Mouse (Mus musculus): ENCODE data around the gene Ube3c.
"Not testable (repeated sequence)": the region's sequence is repeated elsewhere in the genome, so short reads cannot be mapped to it uniquely, and the experiment has no call there.

The Ube3c gene

DNA sequence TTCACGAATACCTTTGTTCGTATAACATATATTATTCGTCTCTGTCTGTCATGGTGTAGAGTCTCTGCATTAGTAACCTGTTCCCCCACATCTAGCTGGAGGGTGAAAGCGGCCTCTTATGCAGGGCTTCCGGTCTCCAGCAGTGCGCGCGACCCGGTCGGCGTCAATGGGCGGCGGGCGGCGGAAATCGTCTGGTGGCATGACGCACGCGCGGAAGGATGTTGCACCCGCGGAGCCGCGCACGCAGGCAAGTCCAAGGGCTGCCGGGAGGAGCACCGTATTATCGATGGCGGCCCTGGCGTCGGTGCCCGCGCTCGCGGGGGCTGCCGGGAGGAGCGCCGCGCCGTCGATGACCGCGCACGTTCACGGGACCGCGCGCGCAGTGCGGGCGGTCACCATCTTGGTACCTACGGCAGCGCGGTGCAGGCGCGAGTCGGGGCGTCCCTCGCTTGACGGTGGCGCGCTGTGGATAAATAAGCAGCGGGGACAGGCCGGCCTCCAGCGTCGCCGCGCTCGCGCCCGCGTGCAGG, at the start of gene Ube3c:
Gene Ube3c (plus strand): TSS at position 395 of the 530 bp plus-strand sequence.
- peak; percentile 99 for DNase-seq

DNA sequence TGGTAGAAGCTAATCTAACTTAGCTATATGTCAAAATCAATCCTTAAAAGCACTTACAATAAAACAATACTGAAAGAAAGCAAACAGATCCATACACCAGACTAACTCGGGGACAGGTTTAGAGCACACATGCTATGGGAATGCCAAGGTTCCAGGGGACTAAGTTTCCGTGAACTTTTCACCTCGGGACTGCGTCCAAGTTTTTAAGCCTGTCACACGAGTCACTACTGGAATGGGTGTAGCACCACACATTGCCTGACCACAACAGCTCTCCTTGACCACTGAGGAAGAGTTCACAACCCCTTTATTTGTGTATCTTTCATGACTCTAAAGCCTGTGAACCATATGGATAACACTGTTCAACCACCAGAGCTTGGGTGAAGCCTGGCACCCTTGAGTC, 8.9 kb upstream of the Ube3c start:
- DNase-seq, result no peak

DNA sequence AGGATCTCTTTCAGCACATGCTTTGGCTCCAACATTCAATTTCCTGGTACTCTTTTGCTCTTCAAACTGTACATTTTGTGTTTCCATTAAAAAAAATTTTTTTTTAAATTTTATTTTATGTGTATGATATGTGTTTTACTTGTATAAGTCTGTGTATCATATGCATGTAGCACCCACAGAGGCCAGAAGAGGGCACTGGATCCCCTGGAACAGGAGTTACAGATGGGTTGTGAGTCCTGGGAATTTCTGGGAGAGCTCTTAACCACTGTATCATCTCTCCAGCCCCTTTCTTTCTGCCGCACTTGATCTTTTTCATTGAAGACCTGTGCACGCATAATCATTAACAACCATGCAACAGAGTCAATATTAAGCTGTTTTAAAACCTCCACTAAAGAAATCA, 8.4 kb upstream of the Ube3c start:
- DNase-seq, result peak; percentile 14

DNA sequence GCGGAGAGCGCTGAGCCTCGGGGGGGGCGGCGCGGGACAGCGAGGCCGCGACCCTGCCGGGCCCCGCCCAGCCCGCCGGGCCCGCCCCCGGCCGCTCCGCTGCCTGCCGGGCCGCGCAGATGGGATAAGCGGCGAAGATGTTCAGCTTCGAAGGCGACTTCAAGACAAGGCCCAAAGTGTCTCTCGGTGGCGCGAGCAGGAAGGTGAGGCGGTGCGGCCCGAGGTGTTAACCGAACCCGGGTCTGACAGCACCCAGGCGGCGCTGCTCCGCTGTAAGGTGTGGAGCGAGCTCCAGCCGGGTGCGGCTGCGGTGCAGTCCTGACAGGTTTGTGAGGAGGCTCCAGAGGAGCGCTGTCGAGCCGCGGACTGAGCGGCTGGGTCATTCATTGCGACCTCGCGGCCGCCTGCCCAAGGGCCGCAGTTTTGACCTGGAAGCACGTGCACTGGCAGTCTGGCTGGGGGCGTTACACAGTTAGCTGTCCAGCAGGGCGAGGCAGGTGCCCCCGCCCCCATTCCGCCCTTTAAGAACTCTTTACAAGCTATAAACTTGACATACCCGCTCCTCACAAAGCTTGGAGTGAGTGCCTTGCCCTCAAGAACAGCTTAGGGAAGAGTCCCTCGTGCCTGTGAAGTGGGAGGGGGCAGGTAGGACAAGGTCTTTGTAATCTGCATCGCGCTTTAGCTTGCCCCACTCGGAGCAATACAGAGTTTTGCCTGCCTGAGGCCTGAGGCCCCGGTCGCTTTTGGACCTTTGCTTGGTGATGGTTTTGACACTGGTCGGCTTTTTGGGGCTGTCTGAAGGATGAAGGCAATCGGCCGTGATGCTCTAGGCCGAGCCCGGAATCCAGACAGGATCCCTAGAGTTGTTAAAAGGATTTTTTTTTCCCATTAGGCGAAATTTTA, 587 bp downstream of the Ube3c start:
- DNase-seq, result no peak

DNA sequence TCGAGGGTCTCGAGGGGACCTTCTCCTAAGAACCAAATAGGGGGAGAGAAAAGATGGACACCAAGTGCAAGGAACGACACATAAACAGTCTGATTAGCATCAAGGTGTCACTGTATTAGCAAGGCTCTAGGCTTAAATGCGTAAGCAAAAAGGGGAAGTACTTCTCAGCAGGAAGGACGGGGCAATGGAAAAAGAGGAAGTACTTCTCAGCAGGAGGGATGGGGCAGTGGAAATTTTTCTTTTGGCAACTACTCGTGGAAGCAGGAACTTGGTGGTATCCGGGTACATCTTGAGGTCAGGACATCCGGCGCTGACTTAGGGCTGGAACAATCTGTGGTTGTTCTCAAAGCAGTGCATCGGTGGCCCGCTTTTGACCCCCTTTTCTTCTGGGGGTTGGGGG, 5.2 kb downstream of the Ube3c start:
- DNase-seq, result not testable (repeated sequence)

DNA sequence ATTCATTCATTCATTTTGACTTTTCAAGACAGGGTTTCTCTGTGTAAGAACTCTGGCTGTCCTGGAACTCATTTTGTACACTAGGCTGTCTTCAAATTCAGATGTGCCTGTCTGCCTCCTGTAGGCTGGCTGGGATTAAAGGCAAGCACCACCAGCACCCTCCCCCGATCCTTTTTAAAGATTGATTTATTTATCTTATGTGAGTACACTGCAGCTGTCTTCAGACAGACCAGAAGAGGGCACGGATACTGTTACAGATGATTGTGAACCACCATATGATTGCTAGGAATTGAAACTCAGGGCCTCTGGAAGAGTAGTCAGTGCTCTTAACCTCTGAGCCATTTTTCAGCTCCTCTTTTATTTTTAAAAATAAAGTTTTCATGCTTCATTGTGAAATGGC, 6.0 kb downstream of the Ube3c start:
- DNase-seq, result no peak

DNA sequence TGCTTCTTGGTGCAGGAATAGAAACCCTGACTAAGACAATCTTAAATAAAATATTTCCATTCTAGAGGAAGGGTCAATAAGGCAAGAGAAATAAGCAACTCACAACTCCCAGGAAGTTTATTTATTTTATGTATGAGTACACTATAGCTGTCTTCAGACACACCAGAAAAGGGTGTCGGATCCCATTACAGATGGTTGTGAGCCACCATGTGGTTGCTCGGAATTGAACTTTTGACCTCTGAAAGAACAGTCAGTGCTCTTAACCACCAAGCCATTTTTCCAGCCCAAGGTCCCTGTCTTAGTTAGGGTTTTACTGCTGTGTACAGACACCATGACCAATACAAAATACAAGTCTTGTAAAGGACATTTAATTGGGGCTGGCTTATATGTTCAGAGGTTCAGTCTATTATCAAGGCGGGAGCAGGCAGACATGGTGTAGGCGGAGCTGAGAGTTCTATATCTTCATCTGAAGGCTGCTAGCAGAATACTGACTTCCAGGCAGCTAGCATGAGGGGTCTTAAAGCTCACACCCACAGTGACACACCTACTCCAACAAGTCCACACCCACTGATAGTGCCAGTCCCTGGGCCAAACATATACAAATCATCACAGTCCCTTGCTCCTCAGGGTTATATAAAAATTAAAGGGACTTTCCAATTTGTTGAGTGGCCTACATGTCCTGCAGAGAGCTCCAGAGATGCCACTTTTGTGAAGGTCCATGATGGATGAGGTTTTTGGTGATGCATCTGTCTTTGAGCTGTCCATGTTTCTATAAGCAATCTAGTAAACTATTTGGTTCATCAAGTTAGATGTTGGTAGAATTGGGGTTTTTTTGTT, 9.0 kb downstream of the Ube3c start:
- DNase-seq, result no peak

DNA sequence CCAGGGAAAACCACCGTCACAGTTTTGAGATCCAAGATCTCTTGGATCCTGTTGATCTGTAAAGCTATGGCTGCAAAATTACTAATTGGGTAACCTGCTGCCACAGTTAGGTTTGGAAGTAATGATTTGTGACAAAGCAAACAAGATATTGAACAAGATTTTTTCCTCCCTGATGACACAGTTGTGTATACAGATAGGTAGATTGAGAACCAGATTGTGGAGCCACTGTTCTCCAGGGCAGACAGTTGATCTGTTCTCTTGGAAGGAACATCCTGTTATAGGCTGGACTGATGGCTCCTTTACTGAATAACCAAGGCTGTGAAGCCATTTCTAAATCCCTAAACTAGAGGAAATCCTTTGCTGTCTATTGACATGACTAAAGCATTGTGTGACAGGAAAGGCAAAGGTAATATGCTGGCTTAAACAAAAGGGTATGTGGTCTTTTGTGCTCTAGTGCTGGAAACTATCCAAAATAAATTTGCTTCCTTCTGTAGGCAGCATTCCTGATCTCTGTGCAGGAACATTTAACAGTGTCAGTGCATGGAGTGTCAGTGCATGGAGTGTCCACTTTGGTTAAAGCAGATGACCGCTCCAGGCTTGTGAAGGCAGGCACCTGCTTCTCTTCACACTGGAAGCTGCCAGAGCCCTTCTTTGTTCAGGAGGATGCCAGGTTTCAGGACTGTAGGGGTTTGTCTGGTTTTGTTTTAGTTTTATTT, 15.0 kb downstream of the Ube3c start:
- no peak for DNase-seq

DNA sequence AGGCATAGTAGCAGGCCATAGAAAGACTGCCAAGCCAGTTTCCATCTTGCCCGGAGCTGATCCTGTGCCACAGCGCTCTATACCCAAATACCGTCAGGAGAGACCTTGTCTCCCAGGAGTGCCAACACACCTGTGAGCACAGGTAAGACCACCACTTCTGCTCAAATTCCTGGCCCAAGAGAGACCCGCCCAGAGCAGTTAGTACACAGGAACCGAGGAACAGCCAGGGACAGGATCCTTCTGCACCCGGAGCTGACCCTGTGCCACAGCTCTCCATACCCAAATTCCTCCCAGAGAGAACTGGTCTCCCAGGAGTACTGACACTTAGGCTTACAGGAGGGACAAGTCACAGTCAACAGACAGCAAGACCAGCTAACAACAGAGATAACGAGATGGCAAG, 23.1 kb downstream of the Ube3c start:
- not testable (repeated sequence) for DNase-seq

DNA sequence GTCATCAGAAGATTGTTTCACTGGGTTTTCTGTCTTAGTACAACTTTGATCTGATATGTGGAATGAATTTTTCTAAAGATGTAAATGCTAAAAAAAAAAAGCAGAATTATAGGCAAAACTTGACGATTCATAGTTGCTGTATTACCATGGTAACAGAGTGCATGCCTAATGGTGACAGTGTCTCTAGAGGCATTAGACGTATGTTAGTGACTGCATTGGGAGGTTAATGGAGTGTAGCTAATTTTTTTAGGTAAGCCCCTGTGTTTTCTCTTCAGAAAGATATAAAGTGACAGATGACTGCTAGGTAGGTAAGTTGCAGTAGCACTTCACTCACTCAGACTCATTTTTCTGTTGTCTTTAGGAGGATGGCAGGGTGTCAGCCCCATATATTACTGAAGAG, 37.5 kb downstream of the Ube3c start:
- no peak for DNase-seq

DNA sequence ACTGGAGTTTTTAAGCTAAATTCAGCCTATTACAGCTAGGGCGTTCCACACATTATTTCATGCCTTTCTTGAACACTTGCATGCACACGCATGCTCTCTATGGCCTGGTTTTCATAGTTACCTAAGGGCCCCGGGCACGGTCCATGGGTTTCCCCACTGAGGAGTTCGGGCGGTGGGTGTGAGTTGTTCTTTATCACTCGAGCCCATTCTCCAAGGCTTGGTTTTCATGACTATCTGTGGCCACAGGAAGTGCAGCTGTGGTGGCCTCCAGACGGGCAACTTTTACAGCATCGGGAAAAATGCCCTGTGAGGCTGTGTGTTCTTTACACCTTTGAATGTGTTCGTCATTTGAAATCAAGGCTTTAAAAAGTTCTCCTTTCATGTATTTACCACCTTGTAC, 56.6 kb downstream of the Ube3c start:
- DNase-seq, result no peak

DNA sequence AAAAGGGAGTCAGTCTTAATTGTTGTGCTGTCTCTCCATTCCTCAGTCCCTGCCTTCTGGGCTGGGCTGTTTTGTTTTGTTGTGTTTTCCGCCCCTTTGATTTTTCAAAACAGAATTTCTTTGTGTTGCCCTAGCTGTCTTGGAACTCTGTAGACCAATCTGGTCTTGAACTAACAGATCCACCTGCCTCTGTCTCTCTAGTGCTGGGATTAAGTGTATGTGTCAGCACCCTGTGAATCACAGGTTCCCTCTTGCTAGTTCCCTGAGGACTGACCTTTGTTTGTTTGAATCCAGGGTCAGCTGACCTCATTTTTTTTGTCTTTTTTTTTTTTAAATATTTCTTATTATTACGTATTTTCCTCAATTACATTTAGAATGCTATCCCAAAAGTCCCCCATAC, 60.9 kb downstream of the Ube3c start:
- DNase-seq, result no peak

DNA sequence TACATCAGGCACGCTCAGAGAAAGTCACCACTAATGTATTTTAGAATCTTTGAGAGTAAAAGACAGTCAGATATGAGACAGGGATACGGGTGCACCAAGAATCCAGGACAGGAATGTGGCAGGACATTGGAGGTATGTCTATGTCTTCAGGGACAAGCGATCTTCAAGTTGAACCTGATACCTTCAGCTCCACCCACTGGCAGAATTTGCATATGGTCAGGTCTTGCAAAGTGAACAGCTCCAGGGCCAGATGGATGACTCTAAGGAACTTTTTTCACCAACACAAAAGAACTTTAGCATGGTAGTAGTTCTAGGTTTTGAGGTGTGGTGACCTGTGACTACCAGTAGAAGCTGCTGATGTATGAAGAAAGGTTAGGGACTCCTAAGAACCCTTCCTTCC, 62.7 kb downstream of the Ube3c start:
- DNase-seq, result no peak

DNA sequence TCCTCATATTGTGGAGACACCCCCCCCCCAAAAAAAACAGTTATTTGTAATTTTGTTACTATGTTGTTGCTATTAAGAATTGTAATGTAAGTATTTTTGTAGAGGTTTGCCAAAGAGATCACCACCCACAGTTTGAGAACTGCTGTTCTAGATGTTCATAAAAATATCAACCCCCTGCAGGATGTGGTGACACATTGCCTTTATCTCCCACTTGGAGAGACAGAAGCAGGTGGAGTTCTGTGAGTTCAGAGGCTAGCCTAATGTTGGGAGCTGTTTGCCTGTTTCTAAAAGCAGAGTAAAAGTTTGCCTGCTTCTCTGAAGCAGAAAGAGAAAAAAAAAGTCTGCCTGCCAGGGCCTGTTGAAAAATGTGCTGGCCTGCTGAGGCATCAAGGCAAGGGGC, 67.3 kb downstream of the Ube3c start:
- DNase-seq, result no peak

DNA sequence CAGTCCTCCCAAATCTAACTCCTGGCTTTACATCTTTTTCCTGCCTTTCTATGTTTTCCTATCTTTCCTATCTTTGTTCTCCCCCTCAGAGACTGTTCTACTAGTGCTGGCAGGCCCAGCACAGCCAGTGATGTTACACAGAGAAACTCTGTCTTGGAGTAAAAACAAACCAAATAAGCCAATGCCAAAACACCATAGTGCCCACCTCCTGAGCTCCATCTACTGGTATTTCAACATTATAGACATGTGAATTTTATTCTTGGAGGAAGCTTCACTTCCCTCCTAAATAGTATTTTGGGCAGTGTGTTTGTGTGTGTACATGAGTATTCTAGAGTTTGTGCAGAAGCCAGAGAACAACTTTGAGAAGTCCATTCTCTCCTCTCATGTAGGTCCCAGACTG, 67.8 kb downstream of the Ube3c start:
- no peak for DNase-seq

DNA sequence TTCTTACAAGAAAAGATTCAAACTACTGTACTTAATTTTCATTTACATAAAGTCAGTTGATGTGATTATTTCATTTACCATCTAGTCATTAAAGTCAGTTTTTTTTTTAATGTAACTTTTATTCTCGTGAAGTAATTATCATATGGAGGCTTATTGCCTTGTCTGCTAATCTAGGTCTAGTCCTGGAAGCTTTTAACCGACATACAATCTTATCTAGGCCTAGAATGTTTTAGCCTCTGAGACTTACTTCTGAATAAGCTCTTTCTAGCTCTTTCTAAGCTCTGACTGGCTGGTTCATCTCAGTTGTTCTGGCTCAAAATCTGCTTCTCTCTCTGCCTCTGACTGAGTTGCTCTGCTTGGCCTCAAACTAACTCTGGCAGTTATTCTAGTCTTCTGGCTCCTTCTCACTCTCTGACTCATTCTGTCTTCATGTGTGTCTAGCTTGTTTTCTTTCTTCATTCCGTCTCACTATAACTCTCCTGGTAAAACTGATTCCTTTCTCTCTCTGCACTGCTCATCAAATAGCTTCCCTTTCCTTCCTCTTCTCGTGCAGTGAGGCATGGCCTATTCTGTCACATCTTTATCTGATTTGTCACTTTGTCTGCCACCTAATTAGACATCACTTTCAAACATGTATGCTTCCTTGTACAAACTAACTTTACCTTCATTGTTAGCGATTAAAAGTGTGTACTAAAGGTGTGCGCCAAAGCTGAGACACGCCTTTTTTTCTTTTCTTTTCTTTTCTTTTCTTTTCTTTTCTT, 72.3 kb downstream of the Ube3c start:
- no peak for DNase-seq

DNA sequence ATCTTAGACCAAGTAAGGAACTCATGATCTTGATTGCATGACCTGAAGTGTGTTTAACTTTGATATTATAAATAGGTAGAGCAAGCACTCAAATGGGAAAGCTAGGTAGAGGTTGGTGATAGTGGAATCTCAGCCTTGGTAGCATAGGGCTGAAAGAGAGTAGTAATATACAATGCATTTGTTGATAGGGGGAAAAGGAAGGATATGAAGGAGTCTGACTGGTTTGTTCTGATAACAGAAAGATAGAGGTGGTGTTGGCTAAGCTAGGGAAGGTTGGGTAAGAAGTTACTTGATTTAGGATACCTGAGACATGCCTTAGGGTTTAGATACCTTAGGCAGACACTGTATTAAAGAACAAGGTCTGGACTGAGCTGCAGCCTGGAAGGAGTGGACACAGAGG, 82.7 kb downstream of the Ube3c start:
- no peak for DNase-seq

DNA sequence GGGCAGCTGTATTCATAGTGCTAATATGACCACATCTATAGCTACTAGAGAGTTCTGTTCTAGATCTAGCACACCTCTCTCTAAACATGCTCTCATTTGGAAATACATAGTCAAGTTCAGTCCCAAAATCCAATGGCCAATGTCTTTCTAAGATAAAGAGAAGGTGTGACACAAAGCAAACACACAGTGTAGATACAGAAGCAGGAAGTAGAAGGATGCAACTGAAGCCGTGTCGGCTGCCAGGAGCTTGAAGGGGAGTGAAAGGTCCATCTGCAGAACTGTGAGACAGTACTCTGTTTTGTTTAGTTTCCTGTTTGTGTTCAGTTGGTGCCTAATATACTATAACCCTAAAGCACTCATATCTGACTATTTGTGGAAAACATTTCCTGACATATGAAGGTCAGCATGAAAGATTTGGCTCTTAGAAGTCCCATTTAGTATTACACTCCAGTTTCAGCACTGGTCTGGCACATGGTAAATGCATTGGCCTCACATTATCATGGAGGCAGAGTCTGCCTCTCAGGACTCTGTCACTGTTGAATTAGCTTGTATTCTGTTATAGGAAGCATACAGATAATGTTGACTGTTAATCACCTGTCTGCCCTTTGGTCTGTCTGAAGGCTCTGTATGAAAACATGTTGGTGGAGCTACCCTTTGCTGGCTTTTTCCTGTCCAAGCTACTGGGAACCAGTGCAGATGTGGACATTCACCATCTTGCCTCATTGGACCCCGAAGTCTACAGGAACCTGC, 88.7 kb downstream of the Ube3c start:
- DNase-seq, result no peak

DNA sequence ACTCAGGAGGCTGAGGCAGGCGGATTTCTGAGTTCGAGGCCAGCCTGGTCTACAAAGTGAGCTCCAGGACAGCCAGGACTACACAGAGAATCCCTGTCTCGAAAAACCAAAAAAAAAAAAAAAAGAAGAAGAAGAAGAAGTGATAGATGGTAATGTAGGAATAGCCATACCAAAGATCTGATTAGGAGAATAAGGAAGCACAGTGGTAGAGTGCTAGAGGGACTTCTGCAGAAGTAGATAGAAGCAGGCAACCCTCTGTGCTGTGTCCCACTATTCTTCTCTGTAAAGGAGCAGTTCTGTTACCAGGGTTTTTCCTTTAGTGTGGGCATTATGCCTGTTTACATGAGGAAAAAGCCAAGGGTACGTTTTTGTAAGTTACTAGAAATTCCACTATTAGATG, 92.2 kb downstream of the Ube3c start:
- DNase-seq, result not testable (repeated sequence)

DNA sequence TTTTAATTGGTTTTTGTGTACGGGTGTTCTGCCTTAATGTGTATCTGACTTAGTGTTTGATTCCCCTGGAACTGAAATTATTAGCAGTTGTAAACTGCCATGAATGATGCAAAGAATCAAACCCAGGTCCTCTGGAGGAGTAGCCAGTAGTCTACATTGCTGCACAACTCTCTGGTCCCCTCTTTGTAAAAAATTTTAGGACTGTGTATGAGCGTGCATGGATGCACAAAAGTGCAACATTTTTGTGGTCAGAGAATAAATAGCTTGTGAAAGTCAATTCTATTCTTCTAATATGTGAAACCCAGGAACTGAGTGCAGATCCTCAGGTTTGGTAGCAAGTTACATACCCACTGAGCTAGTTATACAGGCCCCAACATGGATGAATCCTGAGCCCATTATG, 96.3 kb downstream of the Ube3c start:
- DNase-seq, result no peak

DNA sequence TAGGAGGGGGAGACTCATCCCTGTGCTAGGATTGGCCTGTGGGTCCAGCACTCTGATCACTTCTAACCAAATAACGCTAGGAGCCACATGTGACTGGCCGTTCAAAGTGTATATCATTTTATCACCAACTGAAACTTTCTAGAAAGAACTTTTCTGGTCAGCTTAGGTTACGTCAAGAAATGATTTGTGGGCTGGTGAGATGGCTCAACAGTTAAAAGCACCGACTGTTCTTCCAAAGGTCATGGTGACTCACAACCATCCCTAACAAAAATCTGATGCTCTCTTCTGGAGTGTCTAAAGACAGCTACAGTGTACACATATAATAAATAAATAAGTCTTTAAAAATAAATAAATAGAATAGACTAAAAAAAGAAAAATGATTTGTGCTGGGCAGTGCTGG, 103.5 kb downstream of the Ube3c start:
- DNase-seq, result no peak

DNA sequence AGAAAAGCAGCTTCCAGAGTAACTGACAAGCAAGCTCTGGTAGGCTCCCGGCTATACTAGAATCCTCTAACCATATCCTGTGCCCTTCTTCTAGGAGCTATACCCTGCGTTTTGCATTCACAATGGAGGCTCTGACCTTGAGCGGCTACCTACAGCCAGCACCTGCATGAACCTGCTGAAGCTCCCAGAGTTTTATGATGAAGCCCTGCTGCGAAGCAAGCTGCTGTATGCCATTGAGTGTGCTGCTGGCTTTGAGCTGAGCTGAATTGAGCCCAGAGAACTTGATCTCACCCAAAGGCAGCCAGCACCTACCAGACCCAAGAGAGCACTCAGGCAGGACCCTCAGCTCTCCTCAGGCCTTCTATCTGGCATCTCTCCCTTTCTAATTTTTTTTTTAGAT, 105.3 kb downstream of the Ube3c start:
- no peak for DNase-seq

Data from thymus, postnatal 14 days (tissue).